In genomic region chr8:58372389-58372788, GRCm38 (mm10) we compare ENCODE assay signal across 20 mouse cellular contexts.
DNase-seq lines count a peak whose midpoint lies in the region; ATAC-seq and TF ChIP-seq lines count a peak whose summit lies in the region.
"Had no signal": no experiment of that assay in that cellular context is flagged by ENCODE, and none has a peak within 500 bp of the region (broad histone marks: within the 10 kb centered on the region; RNA-seq: fewer than 3 reads in every experiment).

No protein-coding gene starts in this region.

- no peak for DNase-seq in frontal cortex, postnatal 10 days (ENCODE audit: low spot score in 2 of 2)
- DNase-seq in midbrain, postnatal 0 days (ENCODE audit: low spot score): peak; percentile 57
- no peak for DNase-seq in midbrain, embryonic 11.5 days (ENCODE audit: low spot score, missing footprints)
- peak; percentile 64 for DNase-seq in retina, postnatal 1 day
- no peak for DNase-seq in layer of hippocampus, postnatal 36 days
- no peak for DNase-seq in lung, adult 2 months
- DNase-seq: adrenal gland, adult 8-10 months; cerebellum, adult 8-10 months; gastrocnemius, postnatal 14 days; heart, adult 2 months; kidney, adult 18-20 months; kidney, postnatal 10 days; lung, postnatal 10 days had no signal

- ATAC-seq in frontal cortex, adult (ENCODE audit: low TSS enrichment): 0 out of 2 replicates have a peak, but pooled peaks have one; percentile 55
- ATAC-seq in midbrain, postnatal 0 days (ENCODE audit: low FRiP score): no peak
- ATAC-seq in midbrain, embryonic 11.5 days (ENCODE audit: low FRiP score): no peak
- ATAC-seq in forebrain, embryonic 15.5 days (replicated peaks): peak; percentile 97

- no peak for TF ChIP-seq CTCF in midbrain, postnatal 0 days (IDR thresholded peaks at IDR 0.05)
- no peak for TF ChIP-seq CTCF in lung, adult 2 months (IDR thresholded peaks at IDR 0.05; ENCODE audit: insufficient read depth, low read length)

- H3K36me3 ChIP-seq in midbrain, postnatal 0 days (ENCODE audit: insufficient read depth, low read length): no peaks in the 10 kb centered on the region
- H3K36me3 ChIP-seq in midbrain, embryonic 11.5 days (ENCODE audit: control insufficient read depth, insufficient read depth, low read length): no peaks in the 10 kb centered on the region
- H3K36me3 ChIP-seq in forebrain, embryonic 15.5 days: no peaks in the 10 kb centered on the region
- H3K36me3 ChIP-seq: embryonic facial prominence, embryonic 15.5 days; heart, embryonic 15.5 days had no signal

- no peaks in the 10 kb centered on the region for H3K27me3 ChIP-seq in midbrain, postnatal 0 days (ENCODE audit: insufficient read depth, low read length)
- H3K27me3 ChIP-seq in midbrain, embryonic 11.5 days (ENCODE audit: control insufficient read depth, insufficient read depth, low read length): no peaks in the 10 kb centered on the region
- no peaks in the 10 kb centered on the region for H3K27me3 ChIP-seq in forebrain, embryonic 15.5 days
- H3K27me3 ChIP-seq: CH12.LX; embryonic facial prominence, embryonic 15.5 days; heart, embryonic 15.5 days; megakaryocyte, embryonic 14.5 days had no signal

- no peak overlapping the region for H3K4me3 ChIP-seq in midbrain, postnatal 0 days (ENCODE audit: low read depth, low read length)
- H3K4me3 ChIP-seq in midbrain, embryonic 11.5 days (ENCODE audit: low read depth, low read length): no peak overlapping the region
- H3K4me3 ChIP-seq in forebrain, embryonic 15.5 days: no peak overlapping the region
- H3K4me3 ChIP-seq in lung, adult 2 months (replicated peaks; ENCODE audit: extremely low read depth, low read depth, low read length): no peak overlapping the region
- H3K4me3 ChIP-seq: embryonic facial prominence, embryonic 15.5 days; heart, adult 2 months; heart, embryonic 15.5 days; megakaryocyte, embryonic 14.5 days had no signal

- no peak overlapping the region for H3K9ac ChIP-seq in midbrain, postnatal 0 days (replicated peaks; ENCODE audit: low read length, poor library complexity, severe bottlenecking)
- H3K9ac ChIP-seq in midbrain, embryonic 11.5 days (ENCODE audit: low read length): no peak overlapping the region
- no peak overlapping the region for H3K9ac ChIP-seq in forebrain, embryonic 15.5 days (replicated peaks)
- H3K9ac ChIP-seq: embryonic facial prominence, embryonic 15.5 days; heart, embryonic 15.5 days; liver, embryonic 14.5 days had no signal

- H3K27ac ChIP-seq in midbrain, postnatal 0 days (ENCODE audit: low read depth, low read length): no peak overlapping the region
- H3K27ac ChIP-seq in midbrain, embryonic 11.5 days (ENCODE audit: low read depth, low read length): no peak overlapping the region
- 0 out of 2 replicates have a peak overlapping the region, but pooled peaks have one; percentile 23 for H3K27ac ChIP-seq in forebrain, embryonic 15.5 days (replicated peaks)
- H3K27ac ChIP-seq: embryonic facial prominence, embryonic 15.5 days; heart, adult 2 months; heart, embryonic 15.5 days; liver, embryonic 14.5 days had no signal

- H3K9me3 ChIP-seq in midbrain, postnatal 0 days (ENCODE audit: low read length): no peaks in the 10 kb centered on the region
- H3K9me3 ChIP-seq in midbrain, embryonic 11.5 days (ENCODE audit: control insufficient read depth, low read length): no peaks in the 10 kb centered on the region
- no peaks in the 10 kb centered on the region for H3K9me3 ChIP-seq in forebrain, embryonic 15.5 days
- H3K9me3 ChIP-seq: embryonic facial prominence, embryonic 15.5 days; heart, embryonic 15.5 days; megakaryocyte, embryonic 14.5 days had no signal

- H3K4me2 ChIP-seq in midbrain, postnatal 0 days (ENCODE audit: low read depth, low read length, poor library complexity, severe bottlenecking): no peak overlapping the region
- no peak overlapping the region for H3K4me2 ChIP-seq in midbrain, embryonic 11.5 days
- no peak overlapping the region for H3K4me2 ChIP-seq in forebrain, embryonic 15.5 days (replicated peaks)
- H3K4me2 ChIP-seq: embryonic facial prominence, embryonic 15.5 days; heart, embryonic 15.5 days had no signal

- H3K4me1 ChIP-seq in midbrain, postnatal 0 days (ENCODE audit: insufficient read depth, low read length): no peaks in the 10 kb centered on the region
- H3K4me1 ChIP-seq in midbrain, embryonic 11.5 days (ENCODE audit: control insufficient read depth, insufficient read depth, low read length): no peaks in the 10 kb centered on the region
- H3K4me1 ChIP-seq in forebrain, embryonic 15.5 days: peaks cover 13% of the 10 kb centered on the region
- no peaks in the 10 kb centered on the region for H3K4me1 ChIP-seq in lung, adult 2 months (ENCODE audit: control insufficient read depth, insufficient read depth, low read length)
- H3K4me1 ChIP-seq: embryonic facial prominence, embryonic 15.5 days; heart, embryonic 15.5 days; megakaryocyte, embryonic 14.5 days had no signal

- no peak for TF ChIP-seq POLR2A in lung, adult 2 months (IDR thresholded peaks at IDR 0.05; ENCODE audit: borderline replicate concordance, extremely low read depth, low read depth, low read length)

- WGBS in midbrain, postnatal 0 days: 59% methylated on average over 2 of the region's 2 CpGs
- WGBS in midbrain, embryonic 11.5 days: 84% methylated on average over 2 of the region's 2 CpGs
- 7% methylated on average over 2 of the region's 2 CpGs for WGBS in forebrain, embryonic 15.5 days
- WGBS in lung, adult 2 months: 75% methylated on average over 2 of the region's 2 CpGs

Comparison
In these comparisons a context has a peak if more than half of its experiments do, and no peak if none do; other contexts are left out.
1. DNase-seq: peak in midbrain, postnatal 0 days (single experiment) and retina, postnatal 1 day (single experiment); none in frontal cortex, postnatal 10 days (0 of 2), midbrain, embryonic 11.5 days (single experiment), layer of hippocampus, postnatal 36 days (0 of 2) and lung, adult 2 months (single experiment).
2. ATAC-seq: peak in frontal cortex, adult (single experiment) and forebrain, embryonic 15.5 days (single experiment); none in midbrain, postnatal 0 days (single experiment) and midbrain, embryonic 11.5 days (single experiment).